Mouse (Mus musculus) hindbrain, embryonic 14.5 days (tissue): Measurements from ENCODE around the gene Pth1r. TPM values are rescaled to one million over a fixed set of nuclear protein-coding genes. Genes with fewer than 3 reads are reported as not detected.

ENCODE experiments used
- ATAC-seq: fragments of 200-750 bp; cut with Nextera tagmentation; 2 replicates; pipeline ENCODE4 v1.8.0; 2017; ENCODE audit warnings: moderate number of reproducible peaks, mild to moderate bottlenecking, moderate TSS enrichment, moderate library complexity; ENCODE audit not compliant: low FRiP score
- DNase-seq: peaks from one replicate; pipeline ENCODE4 v3.0.0-alpha.2; 2015; ENCODE audit warnings: low spot score
- H3K27ac ChIP-seq: fragments of 300-500 bp; sonication (generic); 2 replicates; pipeline ENCODE4 v1.5.1; 2014; ENCODE audit warnings: mild to moderate bottlenecking, moderate library complexity
- H3K27me3 ChIP-seq: fragments of 300-500 bp; sonication (generic); 2 replicates; pipeline ENCODE4 v1.6.1; 2014; ENCODE audit warnings: mild to moderate bottlenecking, low read length, mixed read lengths; ENCODE audit not compliant: control insufficient read depth, insufficient read depth
- H3K36me3 ChIP-seq: fragments of 300-500 bp; sonication (generic); replicated peaks from 2 replicates; pipeline ENCODE4 v1.6.1; 2014; ENCODE audit not compliant: control insufficient read depth, insufficient read depth
- H3K4me1 ChIP-seq: fragments of 300-500 bp; sonication (generic); replicated peaks from 2 replicates; pipeline ENCODE4 v1.6.1; 2014; ENCODE audit warnings: antibody characterized with exemption, low read length, mixed read lengths; ENCODE audit not compliant: control insufficient read depth, insufficient read depth
- H3K4me2 ChIP-seq: fragments of 300-500 bp; sonication (generic); replicated peaks from 2 replicates; pipeline ENCODE4 v1.6.1; 2014; ENCODE audit warnings: mild to moderate bottlenecking, moderate library complexity
- H3K4me3 ChIP-seq: fragments of 300-500 bp; sonication (generic); replicated peaks from 2 replicates; pipeline ENCODE4 v1.5.1; 2014; ENCODE audit warnings: mild to moderate bottlenecking, low read length
- H3K9ac ChIP-seq: fragments of 300-500 bp; sonication (generic); 2 replicates; pipeline ENCODE4 v1.6.1; 2014
- H3K9me3 ChIP-seq: fragments of 300-500 bp; sonication (generic); 2 replicates; pipeline ENCODE4 v1.6.1; 2016; ENCODE audit warnings: low read length; ENCODE audit not compliant: control insufficient read depth
- WGBS: fragments of 180-500 bp; shearing (Covaris S2); extraction: QIAGEN DNeasy Blood & Tissue Kit; methylation state at CpG from one replicate; pipeline ENCODE4 v1.1.7; 2014; 5-methylcytosine and 5-hydroxymethylcytosine counted together
- polyA plus RNA-seq: library from polyadenylated mRNA; unstranded; fragments of >200 nt; fragmentation: Nextera tagmentation; extraction: Ambion mirVana; gene quantifications from 2 replicates; pipeline ENCODE4 v1.2.1, GENCODE M21; 2014

Pth1r gene
- 10.1 and 12.8 TPM in 2 replicates for polyA plus RNA-seq

DNA sequence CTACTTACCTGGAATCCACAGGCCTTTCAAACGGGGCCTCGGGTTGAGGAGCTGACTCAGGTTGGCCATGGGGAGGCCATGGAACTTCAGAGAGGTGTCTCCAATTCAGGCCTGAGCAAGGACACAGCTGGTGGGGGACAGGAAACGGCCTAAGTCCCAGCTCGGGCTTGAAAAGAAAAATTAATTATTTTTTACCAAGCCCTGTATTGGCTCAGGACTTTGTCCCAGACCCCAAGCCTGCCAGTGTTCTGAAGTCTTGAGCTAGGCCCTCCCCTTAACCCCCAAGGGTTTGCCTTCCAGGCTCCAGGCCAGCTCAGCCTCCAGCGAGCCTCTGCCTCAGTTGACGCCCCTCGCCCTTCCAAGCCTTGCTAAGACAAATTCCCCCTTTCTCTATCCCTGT lies at the start of gene Pth1r:
Gene Pth1r (minus strand): TSS at position 185 of the 400 bp plus-strand sequence.
- ATAC-seq (no peak), DNase-seq (no peak)
- Histone ChIP-seq H3K27me3 (peaks cover 11% of the 10 kb centered on the region), H3K4me1 (peaks cover 3% of the 10 kb centered on the region), H3K9ac (no peak within 1 kb of the TSS), H3K4me2 (no peak within 1 kb of the TSS), H3K27ac (no peak within 1 kb of the TSS), H3K4me3 (no peak within 1 kb of the TSS), H3K9me3 (no peaks in the 10 kb centered on the region), H3K36me3 (no peaks in the 10 kb centered on the region)
- WGBS = 65% methylated on average over 7 of the region's 7 CpGs

DNA sequence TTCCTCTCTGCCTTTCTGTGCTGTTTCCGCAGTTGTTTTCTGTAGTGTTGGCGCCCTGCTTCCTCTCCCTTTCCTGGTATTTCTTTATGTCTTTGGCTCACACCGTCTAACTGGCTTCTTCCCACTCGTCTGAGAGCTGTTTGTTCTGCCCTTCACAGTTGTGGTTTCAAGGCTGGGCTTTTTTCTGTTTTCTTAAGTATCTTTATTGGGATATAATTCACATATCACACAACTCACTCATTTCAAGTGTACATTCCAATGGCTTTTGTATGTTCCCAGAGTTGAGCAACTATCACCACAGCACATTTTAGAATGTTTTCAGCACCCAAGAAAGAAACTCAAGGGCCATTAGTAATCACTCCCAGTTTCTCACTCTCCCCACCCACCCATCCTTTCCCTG lies 43.5 kb upstream of the Pth1r start:
- Histone ChIP-seq H3K4me2 (no peak overlapping the region), H3K4me3 (no peak overlapping the region), H3K27ac (no peak overlapping the region), H3K36me3 (no peaks in the 10 kb centered on the region), H3K4me1 (no peaks in the 10 kb centered on the region), H3K9me3 (no peaks in the 10 kb centered on the region), H3K27me3 (no peaks in the 10 kb centered on the region), H3K9ac (no peak overlapping the region)
- ATAC-seq = no peak
- no peak for DNase-seq
- 81% methylated on average over 4 of the region's 4 CpGs for WGBS

DNA sequence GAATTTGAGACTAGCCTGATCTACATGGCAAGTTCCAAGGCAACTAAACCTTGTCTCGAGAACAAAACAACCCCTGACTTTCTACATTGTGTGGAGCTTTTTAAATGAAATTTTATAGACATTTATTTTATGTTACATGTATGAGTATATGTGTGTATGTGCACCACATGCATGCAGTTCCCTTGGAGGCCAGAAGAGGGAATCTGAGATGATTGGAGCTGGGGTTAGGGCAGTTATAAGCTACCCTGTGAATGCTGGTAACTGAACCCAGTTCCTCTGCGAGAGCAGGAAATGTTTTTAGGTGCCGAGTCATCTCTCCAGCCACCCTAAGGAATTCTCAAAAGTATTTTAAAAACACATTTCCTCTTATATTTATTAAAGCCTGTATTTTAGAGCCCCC lies 41.2 kb upstream of the Pth1r start:
- WGBS = 92% methylated on average over 3 of the region's 3 CpGs
- no peak overlapping the region for H3K4me2 ChIP-seq

DNA sequence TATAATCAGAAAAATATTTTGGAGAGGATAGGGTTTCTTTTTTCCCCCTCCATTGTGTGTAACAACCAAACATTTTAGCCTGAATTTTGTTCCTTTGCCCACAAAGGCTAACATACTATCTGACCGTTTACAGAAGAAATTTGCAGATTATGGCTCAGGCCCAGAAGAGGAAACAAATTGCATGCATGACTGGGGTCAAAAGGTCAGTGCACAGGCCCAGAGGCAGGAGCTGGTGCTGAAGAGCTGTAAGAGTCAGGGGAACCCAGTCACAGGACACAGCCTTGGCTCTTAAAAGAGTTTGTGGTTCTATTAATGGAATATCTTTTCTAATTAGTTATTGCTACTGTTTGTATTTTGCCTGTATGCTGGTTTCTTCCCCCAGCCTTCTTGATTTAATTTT lies 36.7 kb upstream of the Pth1r start:
- H3K4me1 ChIP-seq = peaks cover 8% of the 10 kb centered on the region
- no peaks in the 10 kb centered on the region for H3K36me3 ChIP-seq
- H3K9me3 ChIP-seq = no peaks in the 10 kb centered on the region
- H3K4me2 ChIP-seq = no peak overlapping the region
- DNase-seq = no peak
- no peak overlapping the region for H3K27ac ChIP-seq
- H3K9ac ChIP-seq = no peak overlapping the region
- no peak overlapping the region for H3K4me3 ChIP-seq
- ATAC-seq = no peak
- H3K27me3 ChIP-seq = no peaks in the 10 kb centered on the region
- WGBS = 29% methylated on average over 1 of the region's 1 CpGs

More for the DNA sequence above, 41.2 kb upstream of the Pth1r start:
- H3K36me3 ChIP-seq = no peaks in the 10 kb centered on the region
- no peak overlapping the region for H3K27ac ChIP-seq
- no peaks in the 10 kb centered on the region for H3K4me1 ChIP-seq
- no peak for DNase-seq
- no peak overlapping the region for H3K4me3 ChIP-seq
- no peak for ATAC-seq
- no peaks in the 10 kb centered on the region for H3K9me3 ChIP-seq
- H3K9ac ChIP-seq = no peak overlapping the region
- H3K27me3 ChIP-seq = no peaks in the 10 kb centered on the region

DNA sequence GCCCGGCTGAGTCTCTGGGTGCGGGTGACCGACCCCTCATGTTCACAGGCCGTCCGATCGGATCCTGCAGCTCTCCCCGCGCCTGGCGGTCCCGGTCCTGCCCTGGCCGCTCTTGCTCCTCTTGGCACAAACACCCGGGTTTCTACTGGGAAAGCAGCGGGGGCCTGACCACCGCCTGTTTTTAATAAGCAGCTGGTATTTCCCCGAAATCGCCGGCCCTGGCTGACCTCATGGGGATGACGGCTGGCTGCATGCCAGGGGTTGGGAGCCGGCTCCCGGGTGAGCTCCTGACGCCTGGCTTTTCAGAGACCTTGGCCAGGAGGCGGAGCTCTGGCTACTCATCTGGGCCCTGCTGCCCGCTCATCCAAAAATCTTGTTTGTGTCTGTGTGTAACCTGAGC lies 34.8 kb upstream of the Pth1r start:
- Histone ChIP-seq H3K27ac (peak overlapping the region; percentile 89), H3K9ac (peak overlapping the region; percentile 75), H3K9me3 (no peaks in the 10 kb centered on the region), H3K4me3 (peak overlapping the region; percentile 40), H3K4me2 (peak overlapping the region; percentile 78), H3K27me3 (no peaks in the 10 kb centered on the region), H3K4me1 (peaks cover 8% of the 10 kb centered on the region), H3K36me3 (no peaks in the 10 kb centered on the region)
- DNase-seq (peak; percentile 76), ATAC-seq (peak; percentile 65)
- WGBS = under 1% methylated on average over 23 of the region's 23 CpGs

DNA sequence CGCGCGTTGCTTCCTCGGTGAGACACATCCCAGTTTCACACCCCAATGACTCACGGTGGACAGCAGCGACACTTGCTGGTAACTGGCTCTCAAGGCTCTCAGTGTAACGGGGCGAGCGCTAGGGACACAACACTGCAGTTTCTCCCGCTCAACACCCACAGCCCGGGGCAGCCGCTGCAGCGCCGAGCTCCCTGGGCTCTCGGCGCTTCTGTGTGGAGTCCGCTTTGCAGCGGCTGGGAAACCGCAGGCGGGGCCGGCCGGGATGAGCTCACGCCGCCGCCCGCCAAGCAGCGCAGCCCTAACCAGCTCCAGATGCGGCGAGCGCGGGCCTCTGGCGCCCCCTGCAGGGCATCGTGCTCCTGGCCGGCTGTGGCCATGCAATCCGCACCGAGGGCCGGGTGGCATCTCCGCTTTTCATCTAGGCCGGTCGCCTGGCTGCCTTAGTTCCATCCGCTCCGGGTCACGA lies 34.3 kb upstream of the Pth1r start:
- DNase-seq (peak; percentile 95), ATAC-seq (peak; percentile 95)
- no peaks in the 10 kb centered on the region for H3K36me3 ChIP-seq
- H3K27me3 ChIP-seq = no peaks in the 10 kb centered on the region
- peak overlapping the region; percentile 89 for H3K27ac ChIP-seq
- peak overlapping the region; percentile 75 for H3K9ac ChIP-seq
- WGBS = under 1% methylated on average over 43 of the region's 43 CpGs
- peaks cover 8% of the 10 kb centered on the region for H3K4me1 ChIP-seq
- peak overlapping the region; percentile 40 for H3K4me3 ChIP-seq
- H3K9me3 ChIP-seq = no peaks in the 10 kb centered on the region
- peak overlapping the region; percentile 78 for H3K4me2 ChIP-seq

DNA sequence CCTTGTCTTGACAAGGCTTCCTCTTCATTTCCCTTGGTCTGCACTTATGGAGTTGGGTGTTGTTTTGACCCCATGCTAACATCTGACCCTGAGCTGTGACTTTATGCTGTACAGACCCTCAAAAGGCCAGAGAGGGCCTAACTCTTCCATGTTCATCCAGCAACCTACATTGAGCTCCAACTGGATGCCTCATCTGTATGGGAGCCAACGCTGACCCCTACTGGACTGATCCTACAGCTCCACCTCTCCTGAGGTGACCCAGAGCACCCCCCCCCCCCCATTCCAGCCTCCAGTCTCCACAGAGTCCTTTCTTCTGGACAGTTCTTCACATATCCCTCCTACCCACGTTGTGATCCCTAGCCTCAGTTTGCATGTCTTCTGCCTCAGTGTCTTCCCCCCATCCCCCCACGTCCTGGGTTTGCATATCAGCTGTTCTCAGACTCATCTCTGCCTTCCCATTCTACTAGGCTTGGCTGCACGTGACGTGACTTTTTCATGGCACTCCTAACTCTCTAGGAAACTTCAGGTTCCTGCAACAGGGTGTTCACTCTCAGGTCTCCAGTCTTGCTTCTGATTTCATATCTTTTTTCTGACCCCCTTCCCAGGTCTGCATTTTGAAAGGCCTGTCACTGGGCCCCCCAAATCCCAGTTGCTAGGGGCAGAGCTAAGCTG lies 32.4 kb upstream of the Pth1r start:
- no peaks in the 10 kb centered on the region for H3K9me3 ChIP-seq
- H3K9ac ChIP-seq = no peak overlapping the region
- peaks cover 8% of the 10 kb centered on the region for H3K4me1 ChIP-seq
- H3K27me3 ChIP-seq = no peaks in the 10 kb centered on the region
- no peak overlapping the region for H3K4me3 ChIP-seq
- no peaks in the 10 kb centered on the region for H3K36me3 ChIP-seq
- 64% methylated on average over 5 of the region's 5 CpGs for WGBS
- H3K27ac ChIP-seq = no peak overlapping the region
- no peak overlapping the region for H3K4me2 ChIP-seq
- DNase-seq (no peak), ATAC-seq (no peak)

DNA sequence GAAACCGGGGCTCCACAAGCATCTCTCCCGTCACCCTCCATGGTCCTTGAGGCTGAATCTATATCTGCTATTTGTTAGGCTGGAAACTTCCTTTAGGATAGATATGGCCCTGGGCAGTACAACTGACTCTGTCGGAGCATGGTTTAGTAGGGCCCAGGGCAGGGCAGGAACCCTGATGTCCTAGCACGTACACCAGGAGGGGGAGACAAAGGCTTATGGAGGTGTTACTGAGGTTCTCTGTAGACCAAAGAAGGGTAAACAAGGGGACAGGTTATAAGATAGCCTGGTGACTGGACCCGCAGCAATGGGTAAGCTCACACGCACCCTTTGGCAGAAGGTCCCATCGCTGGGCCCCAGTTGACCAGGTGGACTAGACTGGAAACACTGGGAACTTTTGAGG lies 31.6 kb upstream of the Pth1r start:
- Histone ChIP-seq H3K9ac (no peak overlapping the region), H3K4me2 (no peak overlapping the region), H3K27ac (no peak overlapping the region), H3K4me3 (no peak overlapping the region), H3K4me1 (peaks cover 8% of the 10 kb centered on the region), H3K9me3 (no peaks in the 10 kb centered on the region), H3K27me3 (no peaks in the 10 kb centered on the region), H3K36me3 (no peaks in the 10 kb centered on the region)
- DNase-seq (no peak), ATAC-seq (no peak)
- WGBS = 83% methylated on average over 7 of the region's 7 CpGs

DNA sequence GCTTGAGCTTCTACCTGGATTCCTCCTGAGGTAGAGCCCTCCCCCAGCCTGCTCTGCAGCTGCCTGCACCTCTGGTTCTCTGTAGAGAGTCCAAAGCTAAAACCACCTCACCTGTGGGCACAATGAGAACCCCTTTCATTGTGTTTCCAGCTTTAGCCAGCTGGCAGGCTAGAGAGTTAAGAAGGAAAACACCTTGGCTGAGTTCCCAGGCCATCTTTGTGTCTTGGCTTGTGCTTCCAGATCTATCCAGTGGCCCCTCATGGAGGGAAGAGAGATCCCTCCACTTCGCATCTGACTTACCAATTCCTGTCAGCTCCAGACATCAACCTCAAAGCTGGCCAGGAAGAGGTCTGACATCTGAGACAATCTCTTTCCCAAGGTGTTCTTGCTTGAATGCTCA lies 31.2 kb upstream of the Pth1r start:
- Histone ChIP-seq H3K27ac (no peak overlapping the region), H3K36me3 (no peaks in the 10 kb centered on the region), H3K9ac (no peak overlapping the region), H3K9me3 (no peaks in the 10 kb centered on the region), H3K4me1 (peaks cover 8% of the 10 kb centered on the region), H3K4me2 (no peak overlapping the region), H3K4me3 (no peak overlapping the region), H3K27me3 (no peaks in the 10 kb centered on the region)
- ATAC-seq (no peak), DNase-seq (no peak)
- WGBS = 70% methylated on average over 1 of the region's 1 CpGs
